Mouse (Mus musculus): ENCODE data around the gene Gm11487.
"Not testable (repeated sequence)": the region's sequence is repeated elsewhere in the genome, so short reads cannot be mapped to it uniquely, and the experiment has no call there.

Gene Gm11487

GRCm38 (mm10) chr4:73404972-73405371 lies at the start of gene Gm11487:
Gm11487 (minus strand) TSS chr4:73405072.
- not testable (repeated sequence) for DNase-seq

GRCm38 (mm10) chr4:73444715-73445114 lies 39.8 kb upstream of the Gm11487 start:
- DNase-seq = no peak

- DNase-seq = no peak
These were observed 37.7 kb upstream of the Gm11487 start for GRCm38 (mm10) chr4:73442568-73442967.

GRCm38 (mm10) chr4:73425903-73426302 lies 21.0 kb upstream of the Gm11487 start:
- DNase-seq = no peak

- no peak for DNase-seq
These were observed 18.2 kb upstream of the Gm11487 start for GRCm38 (mm10) chr4:73423049-73423448.

GRCm38 (mm10) chr4:73366534-73366933 lies 38.3 kb downstream of the Gm11487 start:
- DNase-seq = no peak

All from liver (tissue).